Mouse (Mus musculus): ENCODE measurements around the gene Ddrgk1. TPM values are rescaled to one million over a fixed set of nuclear protein-coding genes. Genes with fewer than 3 reads are reported as not detected.
"Not testable (repeated sequence)": the region's sequence is repeated elsewhere in the genome, so short reads cannot be mapped to it uniquely, and the experiment has no call there.

Gene Ddrgk1
- total RNA-seq, 2 experiments from 2014 or later, result 56.3 to 68.9 TPM

- no peak for DNase-seq
Measured at GRCm38 (mm10) chr2:130655660-130656339, 8.7 kb downstream of the Ddrgk1 start.

GRCm38 (mm10) chr2:130653760-130654159 lies 10.7 kb downstream of the Ddrgk1 start:
- intact Hi-C loops (cut with DNase I), result no loop called here
- DNase-seq, result no peak

More at GRCm38 (mm10) chr2:130655660-130656339, 8.7 kb downstream of the Ddrgk1 start:
- intact Hi-C loops (cut with DNase I), result no loop called here

- intact Hi-C loops (cut with DNase I), result no loop called here
- DNase-seq, result no peak
Measured at GRCm38 (mm10) chr2:130653303-130653702, 11.2 kb downstream of the Ddrgk1 start.

- DNase-seq; intact Hi-C loops (cut with DNase I): not testable (repeated sequence)
Measured at GRCm38 (mm10) chr2:130649028-130649427, 15.4 kb downstream of the Ddrgk1 start.

- intact Hi-C loops (cut with DNase I), result no loop called here
- DNase-seq, result no peak
Measured at GRCm38 (mm10) chr2:130645198-130645597, 19.3 kb downstream of the Ddrgk1 start.

GRCm38 (mm10) chr2:130642684-130643369 lies 21.6 kb downstream of the Ddrgk1 start, which contains the start of gene Lzts3:
Lzts3 (minus strand) TSS chr2:130642803.
- peak; percentile 97 for DNase-seq
- intact Hi-C loops (cut with DNase I), result no loop called here

- intact Hi-C loops (cut with DNase I), result no loop called here
- no peak for DNase-seq
Measured at GRCm38 (mm10) chr2:130642197-130642660, 22.2 kb downstream of the Ddrgk1 start.

- intact Hi-C loops (cut with DNase I), result no loop called here
- no peak for DNase-seq
Measured at GRCm38 (mm10) chr2:130641351-130642025, 23.0 kb downstream of the Ddrgk1 start.

- intact Hi-C loops (cut with DNase I), result no loop called here
- DNase-seq, result no peak
Measured at GRCm38 (mm10) chr2:130639276-130639675, 25.2 kb downstream of the Ddrgk1 start.

GRCm38 (mm10) chr2:130638101-130638611 lies 26.3 kb downstream of the Ddrgk1 start:
- DNase-seq, result no peak
- intact Hi-C loops (cut with DNase I), result no loop called here

GRCm38 (mm10) chr2:130635847-130636246 lies 28.6 kb downstream of the Ddrgk1 start:
- peak; percentile 23 for DNase-seq
- intact Hi-C loops (cut with DNase I), result no loop called here

GRCm38 (mm10) chr2:130634739-130635411 lies 29.6 kb downstream of the Ddrgk1 start:
- peak; percentile 23 for DNase-seq
- intact Hi-C loops (cut with DNase I), result no loop called here

GRCm38 (mm10) chr2:130634006-130634738 lies 30.3 kb downstream of the Ddrgk1 start:
- peak; percentile 82 for DNase-seq

GRCm38 (mm10) chr2:130632887-130633675 lies 31.4 kb downstream of the Ddrgk1 start:
- peak; percentile 34 for DNase-seq
- intact Hi-C loops (cut with DNase I), result no loop called here

More at GRCm38 (mm10) chr2:130634006-130634738, 30.3 kb downstream of the Ddrgk1 start:
- intact Hi-C loops (cut with DNase I), result no loop called here

GRCm38 (mm10) chr2:130632416-130632815 lies 32.0 kb downstream of the Ddrgk1 start:
- DNase-seq, result no peak
- intact Hi-C loops (cut with DNase I), result no loop called here

GRCm38 (mm10) chr2:130629839-130630203 lies 34.6 kb downstream of the Ddrgk1 start, which contains the start of the genes Fastkd5 and Ubox5:
Fastkd5 (minus strand) TSS chr2:130630027.
Ubox5 (minus strand) TSS chr2:130630038.
- intact Hi-C loops (cut with DNase I), result no loop called here
- DNase-seq, result peak; percentile 91

GRCm38 (mm10) chr2:130629080-130629838 lies 35.2 kb downstream of the Ddrgk1 start:
- DNase-seq, result no peak
- intact Hi-C loops (cut with DNase I), result no loop called here

GRCm38 (mm10) chr2:130628424-130628823 lies 36.0 kb downstream of the Ddrgk1 start:
- DNase-seq, result no peak
- intact Hi-C loops (cut with DNase I), result no loop called here
